Mouse (Mus musculus) cerebellum, postnatal 25 days (tissue): ENCODE results near the gene Decr2.
A peak's percentile ranks its signal among the peaks of the same experiment; 100 is the strongest.
"Not testable (repeated sequence)": the region's sequence is repeated elsewhere in the genome, so short reads cannot be mapped to it uniquely, and the experiment has no call there.

ENCODE experiments used
- DNase-seq, 2 experiments: peaks; one replicate each; pipeline ENCODE4 v3.0.0; 2021; ENCODE audit warnings: mixed read lengths in 2 of 2

Decr2 gene

DNA sequence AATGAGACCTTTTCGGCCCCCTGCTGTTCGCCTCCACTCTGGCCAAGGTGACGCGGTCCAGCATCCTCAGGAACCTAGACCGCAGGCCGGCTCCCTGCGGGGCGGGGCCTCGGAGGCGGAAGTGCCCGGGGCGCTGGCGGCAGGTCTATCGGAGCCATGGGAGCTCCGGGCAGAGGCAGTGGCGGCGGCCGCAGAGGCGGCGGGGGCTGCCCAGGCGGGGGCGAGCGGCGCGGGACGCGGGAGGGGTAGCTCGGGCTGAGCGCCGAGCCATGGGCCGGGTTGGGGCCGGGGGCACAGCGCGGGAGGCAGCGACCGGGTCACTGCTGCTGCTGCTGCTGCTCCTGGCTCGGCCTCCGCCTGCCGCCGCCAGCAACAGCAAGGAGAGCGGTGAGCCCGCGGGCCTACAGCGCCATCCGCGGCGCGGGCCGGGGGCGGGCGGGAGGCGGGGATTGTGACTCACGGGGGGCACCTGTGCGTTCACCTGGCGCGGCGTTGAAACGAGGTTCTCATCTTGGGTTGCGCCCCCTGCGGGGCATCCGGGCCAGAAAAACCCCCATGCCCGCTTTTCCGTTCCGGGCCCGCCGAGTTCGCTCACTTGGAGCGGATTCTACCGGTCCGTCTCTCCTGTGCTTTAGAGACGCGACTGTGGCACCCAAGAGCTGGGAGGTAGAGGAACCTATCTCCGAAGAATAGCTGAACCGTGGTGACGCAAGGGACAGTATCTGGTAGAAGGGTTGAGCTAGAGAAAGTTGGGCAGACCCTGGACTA is 23.2 kb upstream of the Decr2 start, which contains the start of gene Tmem8:
Gene Tmem8, plus strand, starts transcription at position 119 of the 768 bp plus-strand sequence.
- DNase-seq, result peak; percentile 88 to 89

DNA sequence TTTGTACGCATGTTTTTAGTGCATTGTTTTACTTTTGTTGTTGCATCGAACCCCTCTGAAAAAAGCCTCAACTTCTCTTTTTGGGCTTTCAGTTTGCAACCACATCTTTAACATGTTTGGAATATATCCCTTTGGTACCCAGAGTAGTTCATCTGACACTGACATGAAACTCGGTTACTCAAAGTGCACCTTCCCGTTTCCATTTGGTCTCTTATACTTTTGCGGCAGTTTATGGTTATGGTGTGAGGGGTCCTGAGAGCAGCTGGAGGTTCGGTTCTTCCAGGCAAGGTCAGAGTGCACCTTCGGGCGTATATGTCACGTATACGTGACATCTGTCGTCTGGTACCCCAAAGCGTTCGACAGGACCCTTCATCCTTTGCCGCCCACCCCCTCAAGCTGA is 22.6 kb upstream of the Decr2 start:
- no peak for DNase-seq

DNA sequence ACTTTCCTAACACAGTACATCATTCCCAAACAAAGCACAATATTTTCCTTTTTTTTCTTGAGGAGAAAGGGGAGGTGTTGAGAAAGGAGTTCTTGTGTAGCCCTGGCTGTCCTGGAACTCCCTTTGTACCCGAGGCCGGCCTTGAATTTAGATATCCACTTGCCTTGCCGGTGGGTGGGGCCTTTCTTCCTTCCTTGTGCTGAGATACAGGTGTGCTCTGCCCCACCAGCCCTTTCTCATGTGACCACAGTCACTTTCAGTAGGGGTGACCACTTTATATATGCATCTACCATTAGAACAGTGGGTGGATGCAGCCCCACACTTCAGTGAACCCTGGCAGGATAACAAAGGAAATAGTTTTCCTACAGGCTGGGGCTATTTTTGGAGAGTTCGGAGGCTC is 21.6 kb upstream of the Decr2 start:
- DNase-seq, result peak in 1 of 2 experiments; percentile 1

DNA sequence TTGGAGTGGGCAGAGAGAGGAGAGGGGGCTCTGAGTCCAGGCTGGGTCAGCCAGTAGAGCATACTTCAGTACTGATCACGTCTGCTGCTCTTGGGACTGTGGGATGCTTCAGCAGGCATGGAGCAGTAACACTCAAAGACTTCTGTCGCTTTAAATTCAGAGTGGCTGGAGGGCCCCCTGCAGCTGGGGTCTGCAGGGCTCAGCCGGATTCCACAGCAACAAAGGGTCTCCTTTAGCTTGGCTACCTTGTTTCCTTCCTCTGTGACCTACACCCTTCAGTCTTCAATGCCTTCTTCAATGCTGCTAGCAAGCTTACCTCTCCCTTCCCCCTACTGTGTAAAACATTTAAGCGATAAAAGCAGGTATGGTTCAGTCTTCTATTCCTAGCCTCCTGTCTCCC is 20.9 kb upstream of the Decr2 start:
- peak in 1 of 2 experiments; percentile 2 for DNase-seq

DNA sequence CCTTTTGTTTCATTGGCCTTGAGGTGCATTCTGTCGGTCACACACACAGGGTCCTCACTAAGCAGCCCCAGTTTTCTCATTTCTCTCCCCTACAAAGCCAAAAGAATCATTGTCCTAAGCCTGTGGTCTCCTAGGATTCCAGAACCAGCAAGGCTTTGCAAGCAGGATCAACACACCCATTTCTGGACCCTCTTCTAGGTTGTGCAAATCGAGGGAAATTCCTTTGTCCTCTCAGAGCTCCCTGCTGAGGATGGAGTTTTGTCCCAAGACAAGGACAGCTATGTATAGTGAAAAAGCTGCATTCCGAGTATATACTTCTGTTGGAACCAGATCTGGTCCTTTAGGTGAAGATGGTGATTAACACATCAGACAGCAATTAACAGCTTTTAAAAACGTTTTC is 20.0 kb upstream of the Decr2 start:
- DNase-seq, result no peak

DNA sequence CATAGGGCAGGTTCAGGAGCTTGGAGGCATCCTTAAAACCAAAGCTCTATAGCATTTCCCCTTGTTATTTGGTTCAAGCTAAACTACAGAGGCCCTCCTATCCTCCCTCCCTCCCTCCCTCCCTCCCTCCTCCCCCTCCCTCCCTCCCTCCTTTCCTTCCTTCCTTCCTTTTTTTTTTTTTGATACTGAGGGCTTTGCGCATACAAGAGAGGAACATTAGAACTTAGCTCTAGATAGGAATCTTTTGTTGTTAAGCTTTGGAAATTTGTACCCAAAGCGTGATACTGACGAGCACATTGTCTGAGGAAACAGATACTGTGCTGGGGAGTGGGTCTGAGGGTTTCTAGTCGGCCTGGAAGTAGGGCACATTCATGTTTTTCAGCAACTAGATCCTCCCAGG is 15.5 kb upstream of the Decr2 start:
- DNase-seq, result no peak

DNA sequence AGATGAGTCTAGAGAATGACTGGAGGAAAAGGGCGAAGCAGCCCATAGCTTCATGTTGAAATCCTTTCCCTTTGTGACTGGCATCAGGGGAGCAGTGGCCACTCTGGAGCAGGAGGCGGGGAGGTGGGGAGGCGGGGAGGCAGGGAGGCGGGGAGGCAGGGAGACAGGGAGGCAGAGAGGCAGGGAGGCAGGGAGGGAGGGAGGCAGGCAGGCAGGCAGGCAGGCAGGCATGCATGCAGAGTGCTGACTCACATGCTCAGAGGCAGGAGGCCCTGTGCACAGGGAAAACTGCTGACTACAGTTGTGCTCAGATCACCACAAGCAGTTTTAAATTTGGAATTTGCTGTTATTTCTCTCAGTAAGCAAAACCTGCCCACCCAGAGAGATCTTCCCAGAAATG is 11.3 kb upstream of the Decr2 start:
- no peak for DNase-seq

DNA sequence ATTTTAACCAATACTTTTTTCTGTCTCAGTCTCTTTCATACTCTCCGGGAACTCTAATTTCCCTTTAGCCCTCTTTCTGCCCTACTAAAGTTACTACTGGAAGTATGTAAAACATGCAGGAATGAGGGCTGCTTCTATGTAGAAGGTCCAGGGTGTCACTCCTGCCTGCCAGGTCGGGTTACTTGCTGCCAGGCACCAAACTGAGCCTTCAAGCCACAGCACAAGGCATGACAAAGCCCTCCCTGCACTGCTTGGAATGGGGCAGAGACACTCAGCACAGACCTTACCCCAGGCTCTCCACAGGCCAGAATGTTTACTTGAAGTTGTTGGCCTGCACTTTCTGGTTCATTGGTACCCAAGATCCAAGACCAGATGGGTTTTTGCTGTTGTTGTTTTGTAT is 10.0 kb upstream of the Decr2 start:
- no peak for DNase-seq

DNA sequence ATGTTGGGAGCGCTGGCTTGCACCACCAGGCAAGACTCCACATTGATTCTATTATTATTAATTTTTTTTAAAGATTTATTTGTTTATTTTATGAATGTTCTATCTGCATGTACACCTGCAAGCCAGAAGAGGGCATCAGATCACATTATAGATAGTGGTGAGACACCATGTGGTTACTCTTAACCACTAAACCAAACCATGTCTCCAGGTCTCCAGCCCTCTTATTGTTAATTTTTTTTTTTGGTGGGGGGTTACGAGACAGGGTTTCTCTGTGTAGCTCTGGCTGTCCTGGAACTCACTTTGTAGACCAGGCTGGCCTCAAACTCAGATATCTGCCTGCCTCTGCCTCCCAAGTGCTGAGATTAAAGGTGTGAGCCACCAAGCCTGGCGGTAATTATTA is 9.2 kb upstream of the Decr2 start:
- not testable (repeated sequence) for DNase-seq

DNA sequence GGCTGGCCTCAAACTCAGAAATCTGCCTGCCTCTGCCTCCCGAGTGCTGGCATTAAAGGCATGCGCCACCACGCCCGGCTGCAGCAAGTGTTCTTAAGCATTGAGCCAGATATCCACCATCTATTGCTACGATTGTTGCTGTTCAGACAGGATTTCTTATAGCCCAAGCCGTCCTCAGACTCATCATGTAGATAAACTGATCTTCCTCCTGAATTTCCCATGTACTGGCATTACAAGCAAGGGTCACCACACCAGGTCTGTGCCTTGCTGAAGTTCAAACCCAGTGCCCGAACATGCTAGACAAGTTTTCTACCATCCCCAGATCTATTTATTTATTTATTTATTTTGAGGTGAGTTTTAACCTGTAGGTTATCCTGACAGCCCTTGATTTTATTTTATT is 8.3 kb upstream of the Decr2 start:
- no peak for DNase-seq

DNA sequence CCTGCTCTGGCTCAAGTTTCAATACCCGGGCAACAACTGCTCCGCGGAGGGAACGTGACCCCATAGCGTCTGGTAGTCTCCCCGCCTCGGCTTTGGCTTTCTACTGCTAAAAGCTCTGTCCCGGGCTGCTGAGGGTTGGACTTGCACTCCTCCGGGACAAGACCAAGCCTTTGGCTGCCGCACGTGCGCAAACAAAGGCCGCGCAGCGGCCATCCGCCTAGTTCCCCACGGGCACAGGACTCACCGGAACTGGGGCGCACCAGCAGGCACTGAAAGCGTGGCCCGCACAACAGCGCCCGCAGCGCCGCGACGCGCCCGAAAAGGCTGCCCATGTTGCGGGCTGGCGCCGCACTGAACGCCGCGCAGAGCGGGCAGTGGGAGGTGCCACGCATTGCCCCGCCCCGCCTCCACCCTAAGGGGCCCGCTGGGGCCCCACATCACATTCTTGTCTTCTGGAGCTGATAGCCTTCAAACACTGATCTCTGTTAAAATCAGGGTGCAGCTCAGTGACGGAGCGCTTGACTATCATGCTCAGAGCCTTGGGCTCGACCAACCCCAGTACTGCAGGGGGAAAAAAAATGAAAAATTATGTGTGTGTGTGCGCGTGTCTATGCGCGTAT is 5.1 kb upstream of the Decr2 start, which contains the start of gene Nme4:
Gene Nme4, minus strand, starts transcription at position 482 of the 620 bp plus-strand sequence.
- peak; percentile 79 to 85 for DNase-seq

DNA sequence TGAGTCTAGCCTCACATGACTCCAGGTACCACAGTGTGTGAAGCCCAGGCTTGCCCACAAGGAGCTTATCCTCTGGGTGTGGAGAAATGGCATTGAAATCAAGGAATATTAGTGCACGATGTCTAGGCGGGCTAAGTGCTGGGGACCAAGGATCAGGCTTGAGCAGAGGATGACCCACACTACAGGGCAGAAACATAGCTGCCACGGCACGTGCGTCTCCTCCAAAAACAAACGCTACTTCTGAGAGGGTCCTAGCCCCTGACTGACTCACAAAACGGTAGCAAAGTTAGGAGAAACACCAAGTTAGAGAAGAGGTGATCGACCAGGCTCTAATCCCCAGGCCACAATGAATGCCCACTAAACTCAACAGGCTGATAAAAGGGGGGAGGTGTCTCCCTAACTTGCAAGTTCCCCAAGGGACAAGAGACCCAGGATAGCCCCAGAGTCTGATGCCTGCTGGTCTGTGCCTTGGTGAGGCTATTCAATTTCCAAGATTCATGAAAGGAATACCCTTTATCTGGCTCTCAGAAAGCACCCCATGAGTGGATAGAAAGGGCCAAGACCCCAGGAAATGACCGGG is 4.5 kb upstream of the Decr2 start:
- no peak for DNase-seq

DNA sequence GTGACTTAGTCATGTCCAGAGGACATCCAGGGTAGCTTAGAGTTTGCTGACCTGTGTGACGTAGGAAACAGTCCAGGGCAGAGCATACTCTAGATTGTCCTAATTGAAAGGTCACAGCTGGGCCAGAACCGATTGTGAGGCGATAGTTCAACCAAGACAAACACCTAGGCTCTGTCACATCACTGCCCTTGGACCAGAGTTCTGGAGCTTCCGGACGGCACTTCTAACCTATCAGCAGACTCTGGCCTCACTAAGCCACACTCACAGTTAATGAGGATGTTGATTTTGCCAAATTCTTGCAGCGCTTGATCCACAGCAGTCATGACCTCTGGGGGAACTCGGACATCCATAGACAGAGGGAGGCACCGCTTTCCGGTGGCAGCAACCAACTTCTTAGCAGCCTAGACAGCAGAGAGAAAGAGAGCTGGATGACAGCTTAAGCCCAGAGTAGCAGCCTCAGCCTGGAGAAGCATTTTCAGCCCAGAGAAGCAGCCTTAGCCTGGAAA is 3.0 kb downstream of the Decr2 start:
- no peak for DNase-seq

DNA sequence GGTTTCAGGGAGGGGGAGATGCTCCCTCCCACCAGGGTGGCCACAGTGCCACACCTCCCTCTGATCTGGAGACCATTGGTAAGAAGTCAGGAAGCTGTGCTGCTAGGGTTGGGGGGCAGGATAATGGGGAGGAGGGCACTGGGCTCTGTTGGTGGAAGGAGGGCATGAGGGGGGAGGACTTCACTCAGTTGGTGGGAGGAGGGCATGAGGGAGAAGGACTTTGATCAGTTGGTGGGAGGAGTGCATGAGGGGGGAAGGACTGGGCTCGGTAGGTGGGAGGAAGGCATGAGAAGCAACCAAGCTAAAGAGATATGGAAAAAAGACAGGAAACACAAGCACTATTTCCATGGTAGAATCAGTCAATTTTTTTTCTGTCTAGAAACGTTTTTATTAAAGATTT is 9.3 kb downstream of the Decr2 start:
- no peak for DNase-seq

DNA sequence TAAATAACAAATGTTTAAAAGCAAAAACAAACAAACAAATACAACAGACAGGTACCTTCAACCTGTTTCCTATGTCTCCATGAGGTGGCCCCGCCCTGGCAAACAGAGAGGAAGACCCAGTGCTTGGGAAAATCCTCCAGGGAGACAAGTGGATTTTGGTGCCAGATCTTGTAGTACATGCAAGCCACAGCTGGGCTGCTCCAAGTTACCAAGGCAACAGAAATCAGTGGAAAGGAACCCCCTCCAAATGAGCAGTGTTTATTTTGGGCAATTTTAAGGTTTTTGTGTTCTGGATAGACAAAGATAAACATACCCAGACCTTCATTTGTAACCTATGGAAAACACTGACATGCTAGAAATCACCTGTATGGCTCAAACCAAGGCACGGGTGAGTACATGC is 11.3 kb downstream of the Decr2 start:
- DNase-seq, result no peak

DNA sequence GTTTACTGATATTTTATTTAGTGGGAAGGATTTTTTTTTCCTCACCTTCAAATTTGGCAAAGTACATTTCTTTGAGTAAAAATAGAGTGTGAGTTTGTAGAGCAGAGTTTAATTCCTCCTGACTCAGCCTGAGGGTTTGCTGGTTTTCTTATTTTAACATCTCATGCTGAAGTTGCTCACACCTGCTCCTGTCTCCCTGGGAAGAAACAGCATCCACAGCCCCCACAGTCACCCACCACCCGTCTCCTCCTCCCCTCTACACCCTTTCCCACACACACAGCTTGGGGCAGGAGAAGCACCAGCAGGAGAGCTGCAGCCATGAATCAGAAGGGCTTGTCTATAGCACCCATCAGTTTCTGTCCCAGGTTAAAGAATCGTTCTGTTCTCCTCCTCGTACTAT is 14.9 kb downstream of the Decr2 start:
- DNase-seq, result no peak

DNA sequence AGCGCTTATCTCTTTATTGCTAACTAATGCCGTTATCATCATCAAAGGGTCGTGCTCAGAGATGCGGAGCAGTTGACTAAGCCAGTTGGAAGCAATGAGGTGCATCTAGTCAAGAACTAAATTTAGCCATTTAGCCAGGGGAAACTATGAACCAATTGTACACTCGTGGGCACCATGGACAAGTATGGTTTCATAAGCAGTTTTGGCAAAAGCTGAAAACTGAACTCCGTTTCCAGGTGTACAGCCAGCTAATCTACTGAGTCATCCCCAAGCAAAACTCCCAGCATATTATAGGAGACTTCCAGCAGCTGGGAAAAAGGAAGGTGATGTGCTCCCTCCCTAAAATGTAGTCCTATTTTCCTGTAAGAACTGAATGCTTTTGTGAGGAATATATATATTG is 20.0 kb downstream of the Decr2 start:
- DNase-seq, result no peak

DNA sequence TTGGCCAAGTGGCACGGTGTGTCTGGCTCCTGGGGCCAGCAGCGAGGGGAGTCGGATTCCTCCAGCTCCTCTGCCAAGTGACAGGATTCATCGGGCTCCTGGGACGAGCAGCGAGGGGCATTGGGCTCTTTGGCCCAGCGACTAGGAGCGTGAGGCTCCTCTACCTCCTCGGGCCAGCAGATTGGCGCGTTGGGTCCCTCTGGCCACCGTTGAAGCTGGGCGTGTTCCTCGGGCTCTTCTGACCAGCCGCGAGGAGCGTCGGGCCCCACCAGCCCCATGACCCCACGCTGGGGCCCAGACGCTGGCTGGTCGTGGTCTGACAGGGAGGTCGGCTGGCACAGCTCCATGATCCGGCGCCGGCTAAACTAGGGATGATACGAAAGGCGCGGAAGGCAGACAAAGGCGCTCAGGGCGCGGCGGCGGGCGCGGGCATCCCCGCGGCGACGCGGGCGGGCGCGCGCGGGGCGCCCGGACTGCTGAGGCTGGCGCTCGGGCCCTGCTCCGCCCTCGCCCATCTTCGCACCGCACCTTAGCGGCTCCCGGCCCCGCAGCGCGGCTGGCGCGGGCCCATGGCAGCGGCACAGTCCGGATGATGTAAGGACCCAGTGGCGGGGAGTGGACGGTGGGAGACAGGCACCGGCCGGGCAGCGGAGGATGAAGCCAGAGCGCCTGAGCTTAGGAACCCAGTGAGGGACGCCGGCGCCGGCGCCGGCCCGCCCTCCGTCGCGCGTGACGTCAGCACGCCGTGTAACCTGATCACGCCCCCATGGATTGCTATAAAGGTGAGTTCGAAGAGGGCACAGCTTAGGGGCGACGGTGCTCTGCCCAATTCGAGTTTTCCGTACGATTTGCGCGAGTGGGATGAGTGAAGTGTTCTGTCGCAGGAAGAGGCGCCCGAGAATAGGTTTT is 21.1 kb downstream of the Decr2 start, which contains the start of gene Rab11fip3:
Gene Rab11fip3, minus strand, starts transcription at position 725 of the 909 bp plus-strand sequence.
- DNase-seq, result peak; percentile 91 to 95

DNA sequence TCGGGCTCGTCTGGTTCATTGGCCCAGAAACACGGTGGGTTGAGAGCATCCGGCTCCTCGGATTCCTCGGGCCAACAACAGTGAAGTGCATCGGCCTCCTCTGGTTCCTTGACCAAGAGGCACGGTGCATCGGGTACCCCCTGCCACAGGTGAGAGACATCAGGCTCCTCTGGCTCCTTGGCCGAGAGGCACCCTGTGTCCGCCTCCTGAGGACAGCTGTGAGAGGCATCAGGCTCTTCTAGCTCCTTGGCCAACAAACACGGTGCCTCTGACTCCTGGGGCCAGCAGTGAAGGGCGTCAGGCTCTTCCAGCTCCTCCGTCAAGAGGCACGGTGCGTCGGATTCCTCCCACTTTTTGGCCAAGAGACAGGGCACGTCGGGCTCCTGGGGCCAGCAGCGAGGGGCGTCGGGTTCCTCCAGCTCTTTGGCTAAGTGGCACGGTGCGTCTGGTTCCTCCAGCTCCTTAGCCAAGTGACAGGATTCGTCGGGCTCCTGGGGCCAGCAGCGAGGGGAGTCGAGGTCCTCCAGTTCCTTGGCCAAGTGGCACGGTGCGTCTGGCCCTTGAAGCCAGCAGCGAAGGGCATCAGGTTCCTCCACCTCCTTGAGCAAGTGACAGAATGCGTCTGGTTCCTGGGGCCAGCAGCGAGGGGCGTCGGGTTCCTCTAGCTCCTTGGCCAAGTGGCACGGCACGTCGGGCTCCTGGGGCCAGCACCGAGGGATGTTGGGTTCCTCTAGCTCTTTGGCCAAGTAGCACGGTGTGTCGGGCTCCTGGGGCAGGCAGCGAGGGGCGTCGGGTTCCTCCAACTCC is 21.9 kb downstream of the Decr2 start:
- peak; percentile 51 to 52 for DNase-seq

DNA sequence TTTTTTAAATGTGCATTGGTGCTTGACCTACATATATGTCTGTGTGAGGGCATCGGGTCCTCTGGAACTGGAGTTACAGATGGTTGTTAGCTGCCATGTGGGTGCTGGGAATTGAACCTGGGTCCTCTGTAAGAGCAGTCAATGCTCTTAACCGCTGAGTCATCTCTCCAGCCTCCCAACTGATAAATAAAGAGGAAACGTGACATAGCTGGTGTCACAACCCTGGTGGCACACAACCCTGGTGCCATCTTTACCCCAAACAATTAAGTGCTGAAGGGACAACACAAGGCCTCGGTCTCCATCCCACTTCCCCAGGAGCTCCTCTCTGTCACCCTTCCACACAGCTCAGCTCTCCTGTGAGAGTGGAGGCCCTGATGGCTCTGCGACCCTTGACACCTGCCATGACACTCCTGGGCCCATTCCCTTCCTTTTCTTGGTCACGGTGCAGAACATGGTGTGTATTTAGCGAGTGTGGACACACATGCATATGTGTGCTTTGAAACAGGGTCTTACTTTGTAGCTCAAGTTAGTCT is 23.6 kb downstream of the Decr2 start:
- no peak for DNase-seq

DNA sequence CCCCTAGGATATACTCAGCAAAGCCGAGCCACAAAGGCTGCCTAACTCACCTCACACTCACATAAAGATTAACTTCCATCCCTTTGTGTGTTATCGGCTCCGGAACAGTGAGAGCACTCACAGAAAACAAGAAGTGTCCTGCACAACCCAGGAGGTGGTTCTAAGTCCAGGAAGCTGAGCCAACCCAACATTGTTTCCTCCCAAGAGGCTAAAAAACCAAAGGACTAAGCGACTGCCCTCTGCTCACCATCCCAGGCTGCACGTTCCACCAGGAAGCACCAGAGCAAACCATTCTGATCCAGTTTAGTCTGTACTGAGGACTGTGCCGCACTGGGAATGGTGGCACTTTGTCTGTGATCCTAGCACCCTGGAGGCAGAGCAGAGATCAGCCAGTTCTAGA is 25.2 kb downstream of the Decr2 start:
- no peak for DNase-seq
